Mouse (Mus musculus) brain, embryonic 18.5 days (tissue): ENCODE data around the gene Plekhg4.

ENCODE experiments used
- DNase-seq: peaks from one replicate; pipeline ENCODE4 v3.0.0-alpha.2; 2012; ENCODE audit warnings: low read depth, low spot score

The Plekhg4 gene

DNA sequence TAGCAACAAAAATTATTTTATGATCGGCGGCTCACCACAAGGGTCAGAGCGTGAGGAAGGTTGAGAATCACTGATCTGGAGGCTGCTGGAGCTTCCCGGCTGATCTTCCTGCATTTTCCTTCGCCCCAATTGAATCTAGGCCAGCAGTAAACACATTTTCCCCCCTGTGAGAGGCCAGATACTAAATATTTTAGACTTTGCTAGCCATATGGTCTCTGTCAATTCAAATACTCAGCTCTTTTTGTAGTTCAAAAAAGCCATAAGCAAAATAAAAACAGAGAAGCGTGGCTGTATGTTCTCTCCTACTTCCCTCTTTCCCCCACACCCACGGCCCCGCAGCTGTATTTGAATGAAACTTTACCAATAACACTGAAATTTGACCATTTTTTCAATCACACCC lies 30.4 kb downstream of the Plekhg4 start:
- no peak for DNase-seq

DNA sequence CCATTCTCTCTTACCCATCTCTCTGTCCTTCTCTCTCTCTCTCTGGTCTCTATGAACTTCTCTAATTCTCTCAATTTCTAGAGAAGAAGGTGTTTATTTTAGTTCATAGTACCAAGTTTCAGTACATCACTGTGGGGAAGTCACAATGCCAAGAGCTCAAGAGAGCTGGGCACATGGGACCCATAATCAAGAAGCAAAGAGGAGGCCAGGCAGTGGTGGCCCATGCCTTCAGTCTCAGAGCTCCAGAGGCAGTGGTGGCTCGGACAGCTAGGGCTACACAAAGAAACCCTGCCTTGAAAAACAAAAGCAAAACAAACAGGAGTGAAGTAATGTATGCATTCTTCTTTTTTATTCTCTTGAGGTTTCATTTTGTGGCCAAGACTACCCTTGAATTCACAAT lies 31.4 kb downstream of the Plekhg4 start:
- DNase-seq, result no peak

DNA sequence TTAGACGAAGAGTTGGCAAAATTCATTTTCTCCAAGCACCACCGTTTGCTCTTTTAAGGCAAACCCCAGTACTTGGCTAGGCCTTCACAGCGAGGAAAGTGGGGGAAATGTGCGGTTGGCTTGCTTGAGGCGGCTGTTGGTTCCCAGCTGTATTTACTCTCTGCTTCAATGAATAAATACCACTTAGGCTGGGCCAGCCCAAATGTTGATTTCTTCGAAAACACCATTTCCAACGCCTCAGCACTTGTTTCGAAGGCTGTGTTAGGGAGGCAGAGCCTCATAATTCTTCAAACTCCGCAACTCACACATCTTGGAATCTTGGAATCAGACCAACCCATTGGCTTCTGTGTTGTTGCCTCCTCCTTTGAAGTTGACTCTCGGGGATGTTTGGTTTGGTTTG lies 33.3 kb downstream of the Plekhg4 start:
- peak; percentile 60 for DNase-seq

DNA sequence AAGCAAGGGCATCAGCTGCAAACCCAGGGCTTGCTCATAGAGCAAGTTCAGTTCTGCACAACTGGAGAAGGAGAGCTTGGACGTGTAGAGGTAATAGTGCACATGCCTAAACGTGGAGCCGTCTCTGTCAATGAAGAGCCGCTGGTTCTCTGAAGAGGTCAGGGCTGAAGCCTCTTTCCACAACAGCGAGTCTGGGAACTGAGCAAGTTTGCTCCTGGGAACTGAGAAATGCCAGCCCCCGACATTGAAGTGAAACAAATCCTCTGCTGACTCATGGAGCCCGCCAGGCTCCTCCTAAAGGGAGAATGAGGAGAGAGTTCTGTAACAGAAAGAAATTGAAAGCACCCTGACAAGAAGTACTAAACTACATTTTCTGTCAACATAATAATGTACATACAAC lies 35.3 kb downstream of the Plekhg4 start:
- DNase-seq, result no peak

DNA sequence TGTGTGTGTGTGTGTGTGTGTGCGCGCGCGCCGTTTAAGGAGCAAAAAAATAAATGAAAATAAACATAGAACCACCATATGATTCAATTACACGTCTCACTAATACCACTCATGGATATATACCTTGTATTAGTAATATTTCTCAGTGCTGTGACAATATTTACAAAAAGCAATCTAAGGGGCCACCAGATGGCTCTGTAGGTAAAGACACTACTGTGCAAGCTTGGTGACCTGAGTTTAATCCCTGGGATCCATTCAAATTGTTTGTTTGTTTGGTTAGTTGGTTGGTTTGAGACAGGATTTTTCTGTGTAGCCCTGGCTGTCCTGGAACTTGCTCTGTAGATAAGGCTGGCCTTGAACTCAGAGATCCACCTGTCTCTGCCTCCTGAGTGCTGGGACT lies 36.9 kb downstream of the Plekhg4 start:
- DNase-seq, result no peak

DNA sequence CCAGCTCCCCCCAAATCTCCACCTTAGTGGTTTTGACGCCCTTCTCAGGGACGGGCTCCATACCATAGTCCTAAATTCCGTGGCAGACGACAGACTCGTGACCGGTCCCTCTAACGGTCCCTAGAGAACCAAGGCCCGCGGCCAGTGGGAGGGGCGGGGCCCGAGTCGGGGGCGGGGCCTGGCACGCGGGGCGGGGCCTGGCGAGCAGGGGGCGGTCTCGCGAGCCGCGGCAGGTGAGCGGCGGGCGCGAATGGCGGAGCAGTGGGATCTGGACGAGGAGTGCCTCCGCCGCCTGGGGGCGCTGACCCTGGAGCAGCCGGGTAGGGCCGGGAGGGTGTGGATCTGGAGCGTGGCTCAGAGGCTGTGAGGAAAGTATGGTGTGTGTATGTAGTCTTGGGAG lies 40.3 kb downstream of the Plekhg4 start, which contains the start of the genes Kctd19 and Lrrc36:
Gene Kctd19, minus strand, starts transcription at position 112 of the 400 bp plus-strand sequence.
Gene Lrrc36, plus strand, starts transcription at position 181 of the 400 bp plus-strand sequence.
- DNase-seq, result no peak

DNA sequence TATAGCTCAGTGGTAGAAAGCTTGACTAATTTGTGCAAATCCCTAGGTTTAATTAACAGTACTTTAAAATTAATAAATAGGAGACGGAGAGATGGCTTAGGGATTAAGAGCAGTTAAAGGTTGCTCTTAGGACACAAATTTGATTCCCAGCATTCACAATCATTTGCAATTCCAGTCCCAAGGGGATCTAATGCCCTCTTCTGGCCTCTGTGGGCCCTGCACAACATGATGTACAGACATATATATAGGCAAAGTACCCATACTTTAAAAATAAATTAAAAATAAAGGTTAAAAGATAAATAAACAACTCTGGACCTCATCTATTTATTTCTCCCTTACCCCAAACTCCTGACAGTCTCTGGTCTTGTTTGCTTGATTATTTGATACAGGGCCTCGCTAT lies 45.9 kb downstream of the Plekhg4 start:
- DNase-seq, result no peak

DNA sequence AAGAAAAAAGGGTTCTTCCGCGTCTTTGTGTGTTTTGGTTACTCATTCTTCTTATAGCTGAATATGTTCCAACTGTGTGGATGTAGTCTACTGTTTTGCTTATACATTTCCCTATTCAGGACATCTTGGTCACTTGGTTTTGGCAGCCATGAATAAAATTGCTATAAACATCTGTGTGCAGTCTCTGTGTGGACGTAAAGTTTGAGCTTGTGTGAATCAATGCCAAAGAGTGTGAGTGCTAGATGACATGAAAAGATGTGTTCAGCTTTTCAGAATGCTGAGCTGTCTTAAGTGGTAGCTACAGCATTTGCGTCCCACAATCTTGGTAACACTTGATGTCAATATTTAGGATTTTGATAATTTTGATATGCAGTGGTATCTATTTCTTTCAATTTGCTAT lies 46.7 kb downstream of the Plekhg4 start:
- DNase-seq, result no peak

DNA sequence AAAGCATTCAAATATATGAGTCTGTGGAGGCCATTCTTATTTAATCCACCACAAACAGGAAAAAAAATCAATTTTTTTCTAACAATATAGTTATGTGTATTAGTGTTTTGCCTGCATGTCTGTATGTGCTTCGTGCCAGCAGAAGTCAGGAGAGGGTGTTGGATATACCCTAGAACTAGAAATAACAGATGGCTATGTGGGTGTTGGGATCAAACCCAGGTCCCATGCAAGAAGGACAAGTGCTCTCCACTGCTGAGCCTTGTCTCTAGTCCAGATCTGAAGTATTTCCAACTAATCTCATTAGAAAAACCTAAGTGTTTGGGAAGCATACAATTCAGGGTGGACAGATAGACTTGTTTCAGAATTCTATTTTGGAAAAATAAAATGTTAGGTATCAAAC lies 48.9 kb downstream of the Plekhg4 start:
- DNase-seq, result no peak

DNA sequence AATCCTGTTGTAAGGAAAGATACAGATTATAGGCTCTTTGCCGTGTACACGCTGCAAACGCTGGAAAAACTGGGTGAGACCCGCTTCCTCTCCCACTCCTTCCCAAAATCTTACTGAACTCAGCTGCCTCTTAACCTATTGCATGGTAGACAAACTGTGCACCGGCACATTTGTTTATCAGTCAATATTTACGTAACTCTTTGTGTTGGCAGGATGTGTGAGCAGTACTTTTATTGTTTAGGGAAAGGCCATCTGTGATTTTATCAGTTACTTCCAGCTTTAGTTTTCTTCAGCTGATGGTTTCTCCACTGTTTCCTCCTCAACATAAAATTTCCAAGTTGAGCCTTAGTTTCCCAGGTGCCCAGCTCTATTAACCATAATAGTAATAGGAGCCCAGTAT lies 53.8 kb downstream of the Plekhg4 start:
- no peak for DNase-seq

DNA sequence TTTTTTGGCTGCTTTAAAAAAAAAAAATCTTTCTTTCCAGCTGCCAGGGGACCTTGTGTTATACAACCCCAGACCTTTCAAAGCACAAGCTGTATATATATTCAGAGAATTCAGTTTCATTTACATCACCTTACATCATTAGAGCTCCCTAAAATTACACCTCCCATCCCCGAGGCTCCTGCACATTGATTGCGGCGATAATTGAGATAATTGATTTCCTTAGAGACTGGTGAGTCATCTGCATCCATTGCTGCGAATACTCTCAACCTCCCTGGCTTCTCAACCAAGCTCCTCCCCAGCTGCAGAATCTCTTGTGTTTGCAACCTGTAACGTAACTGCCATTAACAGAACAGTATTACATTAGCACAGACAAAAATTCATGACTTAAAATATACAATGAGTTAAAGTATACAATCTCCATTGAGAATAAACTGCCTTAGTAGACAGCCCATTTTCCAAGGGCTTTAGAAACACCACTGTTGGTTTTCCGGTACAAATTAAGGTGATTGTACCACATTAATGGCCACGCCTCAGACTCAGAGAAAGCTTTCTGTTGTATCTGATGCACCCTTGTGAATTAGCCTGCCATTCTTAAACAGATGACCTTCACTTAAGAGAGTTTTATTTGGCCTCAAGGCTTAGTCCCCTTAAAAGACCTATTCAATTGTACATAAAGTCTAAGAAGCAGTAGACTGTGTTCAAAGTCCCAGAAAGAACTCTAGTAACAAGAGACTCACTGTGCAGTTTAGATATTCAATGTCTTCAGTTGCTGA lies 58.9 kb downstream of the Plekhg4 start:
- no peak for DNase-seq
